Mouse (Mus musculus) lung, embryonic 14.5 days (tissue): Measurements from ENCODE around the gene Egln1. TPM values are rescaled to one million over a fixed set of nuclear protein-coding genes. Genes with fewer than 3 reads are reported as not detected.

Experiments
- ATAC-seq: fragments of 200-750 bp; cut with Nextera tagmentation; 2 replicates; pipeline ENCODE4 v1.8.0; 2017; ENCODE audit warnings: mild to moderate bottlenecking, moderate TSS enrichment, moderate library complexity; ENCODE audit not compliant: insufficient read depth
- DNase-seq: peaks from one replicate; pipeline ENCODE4 v3.0.0-alpha.2; 2015
- H3K27ac ChIP-seq: fragments of 300-500 bp; sonication (generic); 2 replicates; pipeline ENCODE4 v1.5.1; 2014; ENCODE audit warnings: low read depth, mild to moderate bottlenecking, moderate library complexity
- H3K27me3 ChIP-seq: fragments of 300-500 bp; sonication (generic); 2 replicates; pipeline ENCODE4 v1.6.1; 2014; ENCODE audit warnings: low read length, control low read depth; ENCODE audit not compliant: insufficient read depth
- H3K36me3 ChIP-seq: fragments of 300-500 bp; sonication (generic); 2 replicates; pipeline ENCODE4 v1.6.1; 2014; ENCODE audit warnings: control low read depth; ENCODE audit not compliant: insufficient read depth
- H3K4me1 ChIP-seq: fragments of 300-500 bp; sonication (generic); 2 replicates; pipeline ENCODE4 v1.6.1; 2014; ENCODE audit warnings: antibody characterized with exemption, control low read depth; ENCODE audit not compliant: insufficient read depth
- H3K4me2 ChIP-seq: fragments of 300-500 bp; sonication (generic); 2 replicates; pipeline ENCODE4 v1.6.1; 2014; ENCODE audit warnings: mild to moderate bottlenecking
- H3K4me3 ChIP-seq: fragments of 300-500 bp; sonication (generic); 2 replicates; pipeline ENCODE4 v1.5.1; 2014; ENCODE audit warnings: low read depth, low read length
- H3K9ac ChIP-seq: fragments of 300-500 bp; sonication (generic); 2 replicates; pipeline ENCODE4 v1.6.1; 2014
- H3K9me3 ChIP-seq: fragments of 300-500 bp; sonication (generic); 2 replicates; pipeline ENCODE4 v1.6.1; 2016; ENCODE audit warnings: low read depth, low read length, control low read depth
- CTCF ChIP-seq: IDR thresholded peaks from 2 replicates; pipeline ENCODE4 v1.5.1; 2016; ENCODE audit warnings: antibody characterized with exemption, low read depth
- WGBS: fragments of 180-500 bp; shearing (Covaris S2); extraction: QIAGEN DNeasy Blood & Tissue Kit; methylation state at CpG from one replicate; pipeline ENCODE4 v1.1.7; 2014; 5-methylcytosine and 5-hydroxymethylcytosine counted together
- polyA plus RNA-seq: library from polyadenylated mRNA; unstranded; fragments of >200 nt; fragmentation: Nextera tagmentation; extraction: Ambion mirVana; gene quantifications from 2 replicates; pipeline ENCODE4 v1.2.1, GENCODE M21; 2014

The Egln1 gene
- polyA plus RNA-seq: 14.4 and 16.2 TPM in 2 replicates

- H3K4me1 ChIP-seq: peaks cover 13% of the 10 kb centered on the region
- no peaks in the 10 kb centered on the region for H3K27me3 ChIP-seq
- TF ChIP-seq CTCF: no peak
- DNase-seq (peak; percentile 91), ATAC-seq (peak; percentile 88)
- WGBS: under 1% methylated on average over 80 of the region's 98 CpGs
- H3K36me3 ChIP-seq: 0 out of 2 replicates have a peak, but pooled peaks cover 1% of the 10 kb centered on the region
- peak within 1 kb of the TSS; percentile 98 for H3K27ac ChIP-seq
- peak within 1 kb of the TSS; percentile 92 for H3K4me2 ChIP-seq
- no peaks in the 10 kb centered on the region for H3K9me3 ChIP-seq
- peak within 1 kb of the TSS; percentile 83 for H3K4me3 ChIP-seq
- peak within 1 kb of the TSS; percentile 94 for H3K9ac ChIP-seq
These were observed at the start of gene Egln1 for GRCm38 (mm10) chr8:124949209-124950068. Gene Egln1 (minus strand): TSS chr8:124949324.

DNA sequence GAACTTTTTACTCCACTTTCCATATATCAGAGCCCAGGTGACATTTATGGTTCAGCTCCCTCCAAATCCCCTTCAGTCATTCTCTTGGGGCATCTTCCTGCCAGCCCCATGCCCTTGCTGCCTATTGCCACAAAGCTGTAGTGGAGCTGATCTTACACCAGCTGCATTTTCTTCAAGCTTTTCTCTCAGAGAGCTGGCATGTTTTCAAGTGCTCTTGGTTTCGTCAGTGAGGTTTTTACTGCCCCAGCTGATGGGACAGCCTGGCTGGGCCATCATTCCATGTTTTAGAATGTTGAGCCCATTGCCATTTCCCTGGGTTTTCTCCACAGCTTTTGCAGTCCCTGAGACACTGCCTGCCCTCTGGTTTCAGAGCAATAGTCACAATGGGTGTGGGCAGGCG lies 46.7 kb upstream of the Egln1 start:
- Histone ChIP-seq H3K4me1 (peaks cover 5% of the 10 kb centered on the region; the same call in 1 of the 2 replicates), H3K36me3 (no peaks in the 10 kb centered on the region), H3K4me2 (no peak overlapping the region), H3K9ac (no peak overlapping the region), H3K4me3 (no peak overlapping the region), H3K27me3 (0 out of 2 replicates have a peak, but pooled peaks cover 3% of the 10 kb centered on the region), H3K9me3 (0 out of 2 replicates have a peak, but pooled peaks cover 5% of the 10 kb centered on the region), H3K27ac (no peak overlapping the region)
- DNase-seq: no peak
- 67% methylated on average over 2 of the region's 2 CpGs for WGBS
- no peak for TF ChIP-seq CTCF
- no peak for ATAC-seq

GRCm38 (mm10) chr8:124991668-124991926 lies 42.5 kb upstream of the Egln1 start:
- 17% methylated on average over 6 of the region's 6 CpGs for WGBS
- 0 out of 2 replicates have a peak, but pooled peaks cover 3% of the 10 kb centered on the region for H3K27me3 ChIP-seq
- no peaks in the 10 kb centered on the region for H3K9me3 ChIP-seq
- DNase-seq: no peak
- H3K36me3 ChIP-seq: no peaks in the 10 kb centered on the region
- ATAC-seq: no peak
- TF ChIP-seq CTCF: no peak
- 0 out of 2 replicates have a peak overlapping the region, but pooled peaks have one; percentile 10 for H3K4me3 ChIP-seq
- H3K27ac ChIP-seq: no peak overlapping the region
- no peak overlapping the region for H3K9ac ChIP-seq
- peak overlapping the region; percentile 54; the same call in 1 of the 2 replicates for H3K4me2 ChIP-seq
- H3K4me1 ChIP-seq: peaks cover 5% of the 10 kb centered on the region; the same call in 1 of the 2 replicates

DNA sequence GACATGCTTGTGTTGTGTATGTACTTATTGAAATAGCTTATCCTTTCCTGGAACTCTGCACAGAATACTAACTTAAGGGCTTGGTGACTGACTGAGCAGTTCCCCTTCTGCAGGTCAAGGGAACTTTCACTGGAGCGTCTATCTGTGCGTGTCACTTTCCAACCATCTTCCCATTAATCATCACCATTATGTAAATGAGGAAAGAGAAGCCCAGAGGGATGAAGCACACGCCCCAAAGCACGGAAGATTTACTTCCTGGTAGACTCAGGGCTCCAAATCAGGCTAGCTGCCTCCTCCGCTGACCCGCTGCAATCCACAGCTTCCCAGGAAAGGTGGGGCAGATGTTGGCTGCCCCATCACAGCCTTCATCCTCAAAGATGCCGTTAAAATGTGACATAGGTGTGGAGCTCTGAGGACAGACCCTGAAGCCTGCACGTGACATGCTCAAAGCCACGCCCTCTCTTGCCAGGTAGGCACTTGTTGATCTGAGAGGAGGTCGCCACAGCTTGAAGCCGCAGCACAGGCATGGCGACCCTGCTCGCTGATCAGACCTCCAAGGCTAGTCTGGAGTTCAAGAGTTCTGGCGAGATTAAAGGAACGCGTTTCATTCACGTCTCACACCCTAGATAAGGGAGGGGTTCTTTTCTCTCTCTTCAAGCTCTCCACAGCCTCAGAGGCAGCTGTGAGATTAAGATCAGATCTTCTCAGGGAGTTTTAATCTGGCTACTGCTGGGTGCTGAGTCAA lies 42.0 kb upstream of the Egln1 start:
- no peak overlapping the region for H3K27ac ChIP-seq
- TF ChIP-seq CTCF: no peak
- 0 out of 2 replicates have a peak, but pooled peaks cover 3% of the 10 kb centered on the region for H3K27me3 ChIP-seq
- peak overlapping the region; percentile 10; the same call in 1 of the 2 replicates for H3K4me3 ChIP-seq
- DNase-seq (no peak), ATAC-seq (no peak)
- no peak overlapping the region for H3K9ac ChIP-seq
- H3K9me3 ChIP-seq: no peaks in the 10 kb centered on the region
- peak overlapping the region; percentile 54 for H3K4me2 ChIP-seq
- H3K36me3 ChIP-seq: no peaks in the 10 kb centered on the region
- H3K4me1 ChIP-seq: peaks cover 5% of the 10 kb centered on the region; the same call in 1 of the 2 replicates
- WGBS: 7% methylated on average over 17 of the region's 17 CpGs

DNA sequence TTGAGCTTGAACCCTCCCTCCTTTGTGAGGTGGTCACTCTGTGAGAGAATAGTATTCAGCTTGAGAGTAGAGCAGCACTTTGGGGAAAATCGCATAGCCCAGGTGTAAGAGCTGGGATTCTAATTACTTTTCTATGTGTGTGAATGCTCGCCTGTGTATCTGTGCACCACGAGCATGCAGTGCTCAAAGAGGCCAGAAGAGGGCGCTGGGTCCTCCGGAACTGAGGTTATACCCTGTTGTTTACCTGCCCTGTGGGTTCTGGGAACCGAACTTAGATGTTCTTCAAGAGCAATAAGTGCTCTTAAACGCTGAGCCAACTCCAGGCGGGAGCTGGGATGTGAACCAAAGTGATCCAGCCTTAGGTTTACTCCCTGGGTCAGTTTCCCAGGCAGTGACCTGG lies 31.7 kb upstream of the Egln1 start:
- 80% methylated on average over 8 of the region's 8 CpGs for WGBS
- no peaks in the 10 kb centered on the region for H3K4me1 ChIP-seq
- H3K4me2 ChIP-seq: no peak overlapping the region
- H3K36me3 ChIP-seq: no peaks in the 10 kb centered on the region
- H3K27ac ChIP-seq: no peak overlapping the region
- no peak overlapping the region for H3K9ac ChIP-seq
- ATAC-seq: no peak
- TF ChIP-seq CTCF: peak; percentile 38; the same call in 1 of the 2 replicates
- H3K9me3 ChIP-seq: no peaks in the 10 kb centered on the region
- no peaks in the 10 kb centered on the region for H3K27me3 ChIP-seq
- DNase-seq: no peak
- no peak overlapping the region for H3K4me3 ChIP-seq

- ATAC-seq (no peak), DNase-seq (no peak)
- Histone ChIP-seq H3K27ac (no peak overlapping the region), H3K27me3 (no peaks in the 10 kb centered on the region), H3K9me3 (no peaks in the 10 kb centered on the region), H3K4me1 (no peaks in the 10 kb centered on the region), H3K4me2 (no peak overlapping the region), H3K9ac (no peak overlapping the region), H3K36me3 (no peaks in the 10 kb centered on the region), H3K4me3 (no peak overlapping the region)
- 92% methylated on average over 3 of the region's 3 CpGs for WGBS
- peak; percentile 48 for TF ChIP-seq CTCF
These were observed 30.9 kb upstream of the Egln1 start for GRCm38 (mm10) chr8:124980036-124980435.

- Histone ChIP-seq H3K9me3 (no peaks in the 10 kb centered on the region), H3K4me3 (no peak overlapping the region), H3K36me3 (no peaks in the 10 kb centered on the region), H3K9ac (no peak overlapping the region), H3K27ac (no peak overlapping the region), H3K4me1 (no peaks in the 10 kb centered on the region), H3K27me3 (no peaks in the 10 kb centered on the region), H3K4me2 (no peak overlapping the region)
- 72% methylated on average over 7 of the region's 7 CpGs for WGBS
- ATAC-seq (no peak), DNase-seq (no peak)
- no peak for TF ChIP-seq CTCF
These were observed 28.9 kb upstream of the Egln1 start for GRCm38 (mm10) chr8:124978026-124978425.
